Mouse (Mus musculus): ENCODE results near the gene Rap2c. TPM values are rescaled to one million over a fixed set of nuclear protein-coding genes. Genes with fewer than 3 reads are reported as not detected.

The Rap2c gene
- 10.1 and 11.2 TPM in 2 replicates for total RNA-seq (2015; ENCODE audit: low replicate concordance)
- total RNA-seq (2017; ENCODE audit: low replicate concordance), result 4.8 and 11.3 TPM in 2 replicates

DNA sequence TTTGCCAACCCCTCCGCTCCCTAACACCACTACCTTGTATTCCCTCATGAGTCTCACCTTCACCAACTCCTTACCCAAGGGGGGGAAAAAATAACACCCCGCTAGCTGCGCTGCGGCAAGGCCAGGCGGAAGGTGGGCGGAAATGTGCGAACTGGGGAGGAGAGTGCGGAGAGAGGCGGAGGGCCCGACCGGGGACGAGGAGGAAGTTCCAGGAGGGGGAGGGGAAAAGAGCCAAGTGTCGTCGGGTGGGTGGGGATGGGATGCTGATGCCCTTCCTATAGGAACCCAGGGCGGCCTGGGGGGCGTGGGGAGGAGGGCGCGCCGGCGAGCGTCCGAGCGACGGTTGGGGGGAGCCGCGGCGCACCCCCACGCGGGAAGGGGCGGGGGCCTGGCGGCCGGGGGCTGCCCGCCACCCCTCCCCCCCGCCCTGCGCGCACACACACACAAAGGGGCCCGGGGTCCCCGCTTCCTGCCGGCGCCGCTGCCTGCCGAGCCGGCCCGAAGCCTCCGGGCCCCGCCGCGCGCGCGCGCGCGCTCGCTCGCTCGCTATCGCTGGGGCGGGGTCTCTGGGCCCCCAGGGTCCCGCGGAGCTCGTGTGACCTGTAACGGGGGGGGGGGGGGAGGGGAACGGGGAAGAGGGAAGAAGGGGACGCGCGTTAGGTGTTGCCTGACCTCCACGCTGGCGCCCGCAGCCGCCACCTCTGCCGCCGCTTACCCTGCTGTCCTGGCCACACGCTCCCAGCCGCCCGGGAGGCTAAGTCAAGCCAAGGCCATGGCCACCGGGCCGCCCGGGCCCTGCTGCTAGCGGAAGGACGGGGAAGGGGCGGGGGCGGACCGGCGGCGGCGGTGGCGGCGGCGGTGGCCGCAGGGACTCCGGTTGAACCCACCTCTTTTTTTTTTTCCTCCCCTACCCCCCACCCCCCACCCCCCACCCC is at the start of gene Rap2c:
Gene Rap2c (minus strand): TSS at position 168 of the 935 bp plus-strand sequence.
- ATAC-seq (replicated peaks; ENCODE audit: low FRiP score, poor library complexity, severe bottlenecking), result peak; percentile 17; the same call in 1 of the 2 replicates

DNA sequence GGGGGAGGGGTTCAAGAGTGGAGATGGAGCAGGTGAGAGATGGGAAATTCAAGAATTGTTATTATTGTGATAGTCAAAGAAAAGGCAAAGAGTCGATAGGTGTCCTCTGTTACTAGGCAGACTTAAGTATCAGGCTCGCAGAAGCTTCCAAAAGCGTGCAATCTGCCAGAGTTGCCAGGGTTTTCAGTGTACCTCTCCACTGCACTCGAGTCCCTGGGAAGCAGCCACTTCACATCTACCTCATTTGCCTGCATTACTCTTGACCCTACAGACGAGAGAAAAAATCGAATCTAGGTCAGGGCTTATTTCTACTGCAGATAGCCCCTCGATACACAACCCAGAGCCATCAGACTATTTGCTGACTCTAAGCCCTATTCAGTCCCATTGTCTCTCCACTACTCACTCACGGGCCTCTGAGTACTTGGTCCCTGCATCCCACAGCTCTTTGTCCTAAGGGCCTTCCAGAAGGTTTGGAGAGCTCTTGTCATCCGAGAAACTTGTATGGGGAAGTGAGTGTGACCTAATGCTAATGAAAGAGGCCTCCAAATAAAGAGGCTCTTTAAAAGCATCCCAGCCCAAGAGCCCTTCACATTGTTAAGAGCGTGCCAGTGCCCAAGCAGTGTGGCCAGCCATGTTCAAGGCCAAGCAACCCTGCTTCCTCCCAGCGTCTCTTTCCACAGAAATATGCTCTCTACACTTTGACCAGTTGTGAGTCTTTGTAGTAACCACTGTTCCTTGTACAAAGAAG is 48.9 kb upstream of the Rap2c start:
- no peak for ATAC-seq (replicated peaks; ENCODE audit: low FRiP score, poor library complexity, severe bottlenecking)

DNA sequence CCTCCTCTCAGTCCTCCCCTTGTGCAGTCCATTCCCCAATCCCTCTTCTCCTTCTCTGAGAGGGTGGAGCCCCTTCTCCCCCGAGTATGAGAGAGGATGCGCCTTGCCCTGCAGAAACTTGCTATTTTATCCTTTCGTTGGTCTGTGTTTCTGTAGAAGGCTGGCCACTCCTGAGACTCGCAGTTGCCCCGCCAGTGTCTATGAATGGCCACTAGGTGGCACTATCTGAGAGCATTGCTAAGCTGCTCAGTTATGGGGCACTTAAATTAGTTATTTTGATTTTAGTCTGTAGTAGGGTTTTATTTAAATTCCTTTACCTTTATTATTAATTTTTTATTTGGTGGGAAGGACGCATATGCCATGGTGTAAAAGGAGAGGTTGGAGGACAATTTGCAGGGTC is 48.0 kb upstream of the Rap2c start:
- ATAC-seq (replicated peaks; ENCODE audit: low FRiP score, poor library complexity, severe bottlenecking), result peak; percentile 67; the same call in 1 of the 2 replicates

DNA sequence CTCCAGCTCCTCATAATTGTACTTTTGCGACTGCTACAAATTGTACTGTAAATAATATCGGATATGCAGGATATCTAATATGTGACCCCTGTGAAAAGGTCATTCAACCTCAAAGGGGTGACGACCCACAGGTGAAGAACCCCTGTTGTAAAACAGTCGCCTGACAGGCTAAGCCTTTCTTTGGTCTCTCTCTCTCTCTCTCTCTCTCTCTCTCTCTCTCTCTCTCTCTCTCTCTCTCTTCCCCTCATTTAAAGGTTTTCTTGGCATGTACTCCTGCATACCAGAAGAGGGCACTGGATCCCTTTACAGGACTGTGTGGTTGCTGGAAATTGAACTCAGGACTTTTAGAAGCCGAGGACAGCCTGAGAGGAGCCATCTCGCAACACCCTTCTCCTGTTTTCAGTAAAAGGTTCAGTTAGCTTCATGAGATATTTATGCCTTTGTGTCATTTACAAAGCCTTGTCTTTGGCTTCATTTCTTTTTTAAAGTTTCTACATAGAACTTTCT is 47.4 kb upstream of the Rap2c start:
- ATAC-seq (replicated peaks; ENCODE audit: low FRiP score, poor library complexity, severe bottlenecking), result no peak

DNA sequence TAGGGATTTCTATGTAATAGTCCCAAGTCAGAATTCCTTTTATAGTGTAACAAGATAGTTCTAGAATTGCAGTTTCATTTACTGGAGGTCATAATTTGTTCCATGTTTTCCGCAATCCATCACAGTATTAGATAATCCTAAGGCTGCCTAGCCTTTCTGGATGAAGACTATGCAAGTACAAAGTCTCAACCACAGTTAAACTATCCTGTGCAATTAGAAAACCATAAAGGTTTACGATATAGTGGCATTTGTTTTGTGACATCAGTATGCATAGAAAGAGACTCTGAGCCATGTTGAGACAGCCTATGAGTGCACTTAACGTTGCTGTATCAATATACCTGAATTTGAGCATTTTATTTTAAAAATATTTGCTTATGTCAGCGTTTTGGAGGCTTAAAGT is 42.4 kb upstream of the Rap2c start:
- no peak for ATAC-seq (replicated peaks; ENCODE audit: low FRiP score, poor library complexity, severe bottlenecking)

DNA sequence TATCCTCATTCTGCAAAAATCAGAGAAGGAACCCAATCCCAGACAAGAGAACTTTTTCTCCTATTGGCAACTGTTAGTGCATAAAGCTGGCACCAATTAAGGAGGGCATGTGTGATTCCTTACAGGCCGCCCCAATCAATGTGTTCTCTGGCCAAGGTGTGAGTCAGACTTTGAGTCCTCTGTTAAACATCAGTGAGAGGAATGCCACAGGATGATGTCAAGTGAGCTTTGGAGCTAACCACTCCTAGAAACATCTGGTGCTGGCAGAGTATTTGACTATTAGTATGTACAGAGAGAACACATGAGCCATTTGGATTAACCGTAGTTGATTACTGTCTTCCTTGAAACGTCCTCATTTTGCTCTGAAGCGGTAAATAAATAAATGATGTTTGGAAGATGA is 40.9 kb upstream of the Rap2c start:
- no peak for ATAC-seq (replicated peaks; ENCODE audit: low FRiP score, poor library complexity, severe bottlenecking)

DNA sequence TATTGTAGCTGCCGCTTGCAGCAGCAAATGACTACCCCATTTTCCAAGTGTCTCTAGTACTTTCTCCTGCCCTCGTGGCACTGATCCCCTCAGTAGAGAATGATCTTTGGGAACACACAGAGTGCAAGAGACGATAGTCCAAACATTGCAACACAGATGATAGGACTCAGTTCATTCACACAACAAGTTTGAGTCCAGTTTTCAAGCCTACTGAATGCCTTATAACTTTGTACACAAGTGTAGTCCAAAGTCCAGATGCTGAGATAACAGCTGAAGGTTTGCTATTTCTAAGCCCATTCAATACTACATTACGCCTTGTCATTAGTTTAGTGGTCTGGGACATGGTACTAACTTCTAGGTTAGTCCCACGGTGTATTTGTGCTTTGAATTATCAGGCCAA is 40.5 kb upstream of the Rap2c start:
- no peak for ATAC-seq (replicated peaks; ENCODE audit: low FRiP score, poor library complexity, severe bottlenecking)

DNA sequence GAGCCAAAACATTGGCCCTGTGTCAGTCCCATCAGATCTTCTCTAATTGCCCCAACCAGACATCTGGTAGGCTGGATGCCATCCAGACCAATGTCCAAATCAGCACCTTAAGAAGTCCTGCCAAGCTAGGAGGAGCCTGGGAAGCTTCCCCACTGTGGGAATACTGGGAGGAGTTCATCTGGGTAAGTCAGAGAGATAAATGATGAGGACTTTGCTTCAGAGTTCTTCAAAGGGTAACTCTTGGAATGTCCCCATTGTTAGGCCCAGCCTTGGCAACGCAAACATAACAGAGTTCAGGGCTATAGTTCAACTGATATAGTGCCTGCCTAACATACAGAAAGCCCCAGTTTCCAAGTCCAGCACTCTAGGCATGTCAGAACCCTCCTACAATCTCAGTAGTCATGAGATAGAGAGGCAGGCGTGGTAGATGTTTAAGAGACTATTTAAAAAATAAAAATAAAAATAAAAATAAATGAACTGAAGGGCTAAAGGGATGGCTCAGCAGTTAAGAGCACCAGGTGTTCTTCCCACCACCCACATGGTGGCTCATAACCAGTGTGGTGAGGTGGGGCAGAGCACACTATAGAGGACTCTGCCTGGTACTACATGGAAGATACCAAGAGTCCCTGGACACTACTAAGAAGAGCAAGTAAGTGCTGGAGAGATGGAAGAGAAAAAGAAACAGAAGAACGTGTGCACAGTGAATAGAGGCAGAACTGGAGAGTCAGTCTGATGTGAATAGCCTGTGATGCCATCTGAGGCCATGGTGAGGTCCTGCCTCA is 34.1 kb upstream of the Rap2c start:
- ATAC-seq (replicated peaks; ENCODE audit: low FRiP score, poor library complexity, severe bottlenecking), result no peak

DNA sequence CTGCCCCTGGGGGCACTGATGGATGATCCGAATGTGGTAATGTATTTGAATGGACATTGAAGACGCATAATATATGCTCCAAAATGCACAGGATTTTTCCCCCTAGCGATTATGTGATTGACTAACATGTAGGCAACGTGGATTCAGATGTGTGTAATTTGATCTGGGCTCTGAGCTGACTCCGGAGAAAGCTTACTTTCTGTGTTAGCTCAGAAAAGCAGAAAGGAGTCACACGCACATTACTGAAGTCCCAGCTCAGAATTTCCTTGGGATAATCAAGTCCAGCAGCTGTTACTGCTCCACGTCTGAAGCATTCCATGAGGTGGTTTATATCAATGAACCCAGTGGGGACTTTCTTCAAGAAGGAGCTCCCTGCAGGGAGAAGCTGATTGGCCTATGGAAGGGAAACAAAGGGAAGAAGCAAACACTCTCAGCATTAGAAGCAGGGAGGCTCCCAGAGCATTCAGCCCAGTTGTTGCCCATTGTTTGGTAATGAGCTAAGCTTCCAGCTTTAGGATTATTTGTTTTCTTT is 17.9 kb upstream of the Rap2c start:
- ATAC-seq (replicated peaks; ENCODE audit: low FRiP score, poor library complexity, severe bottlenecking), result no peak

DNA sequence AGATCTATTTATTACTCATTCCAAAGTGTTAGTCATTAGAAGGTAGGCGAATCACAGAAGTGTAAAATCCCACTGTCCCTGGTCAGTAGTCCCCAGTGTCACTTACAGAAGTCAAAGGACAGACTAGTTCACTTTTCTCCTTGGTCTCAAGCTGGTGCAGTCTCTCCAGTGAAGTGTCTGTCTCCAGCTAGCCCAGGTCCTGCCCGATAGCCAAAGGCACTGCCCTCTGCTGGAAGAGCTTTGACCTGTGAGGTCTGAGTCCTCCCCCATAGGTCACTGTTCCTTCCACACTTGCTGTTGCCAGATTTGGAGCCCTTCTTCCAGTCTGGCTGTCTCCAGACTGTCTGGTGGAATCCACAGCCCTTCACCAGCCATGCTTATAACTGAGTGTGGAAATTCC is 2.1 kb upstream of the Rap2c start:
- peak; percentile 85 for ATAC-seq (replicated peaks; ENCODE audit: low FRiP score, poor library complexity, severe bottlenecking)

DNA sequence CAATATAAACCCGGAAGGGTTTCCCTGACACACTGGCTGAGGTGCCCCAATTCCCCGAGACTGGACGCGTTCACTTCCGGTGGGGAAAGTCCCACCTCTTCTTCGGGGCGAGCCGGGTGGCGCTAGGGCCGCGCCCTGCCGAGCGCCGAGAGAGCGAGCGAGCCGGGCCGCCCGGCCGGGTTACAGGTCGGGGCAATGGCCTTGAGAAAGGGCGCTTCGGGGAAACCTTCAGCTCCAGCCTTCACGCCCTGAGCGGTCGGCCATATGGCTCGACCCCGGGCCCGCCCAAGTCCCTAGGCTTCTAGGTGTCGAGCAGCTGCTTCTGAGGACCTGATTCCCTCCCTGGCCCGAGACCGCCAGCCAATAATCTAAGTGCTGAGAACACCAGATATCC is 965 bp upstream of the Rap2c start:
- ATAC-seq (replicated peaks; ENCODE audit: low FRiP score, poor library complexity, severe bottlenecking), result peak; percentile 95

DNA sequence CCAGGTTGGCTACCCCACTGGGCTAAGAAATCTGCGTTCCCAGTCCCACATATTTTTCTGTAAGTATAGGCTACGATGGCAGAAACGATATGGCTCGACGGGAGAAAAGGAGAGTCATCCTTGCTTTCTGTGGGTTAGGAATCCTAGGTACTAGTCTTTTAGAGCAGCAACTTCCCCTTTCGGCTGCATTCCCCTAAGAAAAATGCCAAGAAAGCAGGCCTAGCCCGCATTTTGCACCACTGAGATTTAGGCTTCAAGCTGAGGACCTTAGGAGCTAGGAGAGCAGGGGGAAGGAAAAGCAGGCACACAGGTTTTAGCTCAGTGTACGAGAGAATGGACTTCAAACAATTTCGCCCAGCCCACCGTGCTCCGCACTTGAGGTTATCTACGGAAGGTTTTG is 892 bp downstream of the Rap2c start:
- no peak for ATAC-seq (replicated peaks; ENCODE audit: low FRiP score, poor library complexity, severe bottlenecking)

DNA sequence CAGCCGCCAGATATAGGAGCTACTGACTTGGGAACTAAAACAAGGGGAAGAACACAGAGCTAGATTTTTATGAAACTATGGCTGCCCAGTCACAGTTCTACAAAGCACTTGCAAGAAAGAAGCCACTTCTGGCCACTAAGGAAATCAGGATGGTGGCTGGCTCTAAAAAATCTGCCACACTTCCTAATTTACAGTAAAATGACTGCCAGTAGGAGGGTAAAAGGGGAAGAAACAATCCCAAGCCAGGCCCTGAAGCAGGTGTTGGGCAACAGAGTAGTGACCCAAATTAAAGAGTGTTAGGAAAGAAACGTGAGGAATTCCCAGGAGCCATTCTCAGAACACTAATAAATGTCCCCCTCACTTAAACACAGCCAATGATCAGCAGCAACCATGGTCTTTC is 5.5 kb downstream of the Rap2c start:
- no peak for ATAC-seq (replicated peaks; ENCODE audit: low FRiP score, poor library complexity, severe bottlenecking)

DNA sequence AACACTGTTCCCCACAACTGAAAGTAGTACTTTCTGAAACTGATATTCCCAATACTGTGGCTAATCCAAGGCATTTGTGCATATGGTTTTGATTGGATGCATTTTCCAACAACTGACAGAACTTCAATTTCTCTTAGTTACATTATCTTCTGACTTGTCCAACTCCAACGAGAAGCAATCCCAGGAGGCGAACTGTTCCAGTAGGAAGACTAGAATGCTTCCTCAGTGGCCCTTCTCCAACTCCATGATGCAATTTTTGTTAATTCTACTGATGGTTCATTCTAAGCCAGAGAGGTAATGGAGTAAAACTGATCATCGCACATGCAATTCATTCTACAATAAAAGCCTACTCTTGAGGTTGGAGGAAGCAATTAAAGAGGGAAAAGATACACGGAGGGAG is 7.5 kb downstream of the Rap2c start:
- no peak for ATAC-seq (replicated peaks; ENCODE audit: low FRiP score, poor library complexity, severe bottlenecking)

DNA sequence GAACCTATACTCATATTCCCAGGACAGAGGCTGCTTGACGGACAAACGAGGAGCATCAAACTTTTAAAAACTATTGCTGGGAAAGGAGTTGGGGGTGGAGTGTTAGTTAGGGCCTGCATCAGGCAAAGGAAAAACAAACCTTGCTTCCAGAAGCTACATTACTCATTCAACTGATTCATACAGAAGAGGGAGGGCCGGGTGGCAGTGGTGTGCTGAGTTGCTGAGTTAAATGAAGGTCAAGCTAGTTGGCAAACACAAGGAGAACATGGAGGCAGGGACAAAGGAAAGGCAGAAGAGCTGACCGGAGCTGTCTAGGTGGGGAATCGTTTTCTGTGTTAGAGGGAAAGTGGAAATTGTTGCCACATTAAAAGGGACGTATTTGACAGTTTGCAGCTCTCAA is 17.0 kb downstream of the Rap2c start:
- ATAC-seq (replicated peaks; ENCODE audit: low FRiP score, poor library complexity, severe bottlenecking), result no peak

DNA sequence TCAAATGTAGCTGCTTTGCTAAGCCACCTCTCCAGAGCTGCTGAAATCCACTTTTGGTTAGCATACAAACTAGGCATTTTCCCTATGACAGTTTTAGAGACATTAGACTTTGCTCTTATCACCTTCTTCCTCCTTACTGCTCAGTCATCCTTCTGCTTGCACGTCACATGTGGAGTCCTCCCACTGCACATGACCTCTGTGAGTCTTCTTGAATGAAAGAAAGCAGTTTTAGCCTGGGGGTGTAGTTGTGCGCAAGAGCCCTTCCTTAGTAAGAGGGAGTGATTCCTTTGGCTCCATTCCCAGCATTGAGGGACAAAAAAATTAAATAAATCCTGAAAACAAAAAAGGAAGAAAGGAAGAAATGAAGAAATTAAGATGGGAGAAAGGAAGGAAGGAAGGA is 22.5 kb downstream of the Rap2c start:
- ATAC-seq (replicated peaks; ENCODE audit: low FRiP score, poor library complexity, severe bottlenecking), result no peak

DNA sequence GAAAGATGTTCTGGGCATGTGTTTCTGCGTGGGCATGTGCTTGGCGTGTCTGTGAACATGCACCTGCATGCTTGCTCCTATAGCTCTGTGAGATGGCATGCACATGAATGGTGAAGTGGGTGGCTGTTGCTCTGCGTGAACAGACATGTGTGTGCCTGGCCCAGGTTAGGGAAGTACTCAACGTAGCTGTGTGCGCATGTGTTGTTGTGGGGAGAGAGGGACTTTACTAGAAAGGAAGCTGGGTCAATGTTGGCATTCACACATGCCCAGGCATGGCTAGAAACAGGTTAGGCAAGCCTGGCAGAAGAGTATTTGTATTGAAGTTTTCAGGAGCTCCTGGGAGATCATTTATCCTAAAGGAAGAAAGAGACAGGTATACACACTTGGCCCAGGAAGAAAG is 26.5 kb downstream of the Rap2c start:
- no peak for ATAC-seq (replicated peaks; ENCODE audit: low FRiP score, poor library complexity, severe bottlenecking)

DNA sequence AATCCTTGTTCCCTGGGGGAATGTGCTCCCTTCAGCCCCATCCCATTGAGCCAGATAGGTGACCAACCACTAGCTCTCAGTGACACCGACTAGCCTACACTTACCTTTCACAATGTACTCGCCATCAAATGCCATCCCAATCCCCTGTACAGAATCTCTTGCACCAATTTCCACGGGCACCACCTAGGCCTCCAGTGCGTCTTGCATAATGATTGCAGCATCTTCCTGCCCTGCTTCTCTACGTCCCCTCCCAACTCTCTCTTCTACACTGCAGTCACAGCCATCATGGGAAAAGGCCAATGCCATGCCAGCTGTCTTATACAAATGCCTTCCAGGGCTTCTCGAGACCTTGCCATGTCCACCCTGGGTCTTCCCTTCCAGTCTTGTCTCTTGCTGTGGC is 27.9 kb downstream of the Rap2c start:
- ATAC-seq (replicated peaks; ENCODE audit: low FRiP score, poor library complexity, severe bottlenecking), result no peak

DNA sequence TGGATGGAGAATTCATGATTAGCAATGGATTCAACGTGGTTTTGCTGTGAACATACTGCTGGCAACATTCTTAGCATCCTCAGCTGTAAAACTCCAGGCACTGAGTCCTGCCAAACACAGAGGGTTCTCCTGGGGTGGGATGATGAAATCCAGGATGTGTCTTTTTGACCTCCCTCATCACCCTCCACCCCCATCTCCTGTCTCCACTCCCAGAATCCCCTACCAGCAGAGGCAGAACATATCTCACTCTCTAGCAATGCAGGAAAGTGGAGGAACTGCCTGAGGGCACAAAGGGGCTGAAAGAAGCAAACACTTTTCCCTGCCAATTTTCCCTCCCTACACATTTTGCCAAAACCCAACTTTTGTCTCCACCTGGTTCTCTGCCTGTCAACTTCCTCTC is 29.2 kb downstream of the Rap2c start:
- ATAC-seq (replicated peaks; ENCODE audit: low FRiP score, poor library complexity, severe bottlenecking), result no peak

DNA sequence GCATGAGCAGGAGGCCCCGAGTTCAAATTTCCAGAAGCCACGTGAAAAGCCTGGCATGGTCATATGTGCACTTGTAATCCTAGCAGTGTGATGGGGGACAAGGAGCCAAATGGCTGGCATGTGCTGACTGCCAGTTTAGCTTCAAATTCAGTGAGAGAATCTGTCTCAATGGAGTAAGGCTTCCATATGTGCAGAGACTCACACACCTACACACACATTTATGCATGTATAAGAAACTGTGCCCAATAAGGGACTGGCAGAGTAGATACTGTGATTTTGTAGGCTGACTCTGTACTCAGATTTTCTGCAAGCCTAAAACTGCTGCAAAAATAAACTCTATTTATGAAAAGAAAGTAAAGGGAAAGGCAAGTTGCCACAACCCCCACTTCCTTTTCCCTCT is 39.4 kb downstream of the Rap2c start:
- no peak for ATAC-seq (replicated peaks; ENCODE audit: low FRiP score, poor library complexity, severe bottlenecking)

Data from erythroid progenitor cell, adult 5-6 weeks (primary cell).